Mouse (Mus musculus): Measurements from ENCODE around the gene Olfr26.

- no peak for TF ChIP-seq POLR2A (IDR thresholded peaks at IDR 0.05; ENCODE audit: low read depth, low read length)
- TF ChIP-seq CTCF (IDR thresholded peaks at IDR 0.05; ENCODE audit: extremely low read depth, insufficient read depth, insufficient read length, insufficient replicate concordance): no peak
Measured at GRCm38 (mm10) chr9:38815458-38815986, 39.3 kb upstream of the Olfr26 start.

Data from spleen, adult 2 months (tissue).